Mouse (Mus musculus) liver, embryonic 14.5 days (tissue): ENCODE data around the gene H2-M5.

Experiments used
- CTCF ChIP-seq: IDR thresholded peaks from 2 replicates; pipeline ENCODE4 v1.5.1; 2016; ENCODE audit warnings: antibody characterized with exemption, low read depth, control low read depth
- EP300 ChIP-seq: IDR thresholded peaks from 2 replicates; pipeline ENCODE4 v1.6.1; 2016; ENCODE audit warnings: antibody characterized with exemption, low read depth

GRCm38 (mm10) chr17:37028683-37029120, 39.4 kb upstream of the H2-M5 start:
- TF ChIP-seq CTCF (no peak), EP300 (no peak)
